Mouse (Mus musculus): ENCODE data around the gene 1700015F17Rik. TPM values are rescaled to one million over a fixed set of nuclear protein-coding genes. Genes with fewer than 3 reads are reported as not detected.

The 1700015F17Rik gene
- total RNA-seq, 2 experiments from 2014 or later = not detected

- no peak for DNase-seq
Observed at GRCm38 (mm10) chr5:5423081-5423480, 55.9 kb downstream of the 1700015F17Rik start.

- no peak for DNase-seq
Observed at GRCm38 (mm10) chr5:5421439-5421838, 57.5 kb downstream of the 1700015F17Rik start.

GRCm38 (mm10) chr5:5419992-5420455 is 58.9 kb downstream of the 1700015F17Rik start, which contains the start of gene Cdk14:
Cdk14 (minus strand) TSS chr5:5420312.
- peak; percentile 1 for DNase-seq

GRCm38 (mm10) chr5:5419253-5419652 is 59.7 kb downstream of the 1700015F17Rik start:
- no peak for DNase-seq

- DNase-seq = no peak
Observed at GRCm38 (mm10) chr5:5414835-5415234, 64.1 kb downstream of the 1700015F17Rik start.

GRCm38 (mm10) chr5:5411886-5412285 is 67.1 kb downstream of the 1700015F17Rik start:
- DNase-seq = no peak

GRCm38 (mm10) chr5:5401986-5402385 is 77.0 kb downstream of the 1700015F17Rik start:
- no peak for DNase-seq

- no peak for DNase-seq
Observed at GRCm38 (mm10) chr5:5392786-5393185, 86.2 kb downstream of the 1700015F17Rik start.

Other genes starting within 250 kb of the 1700015F17Rik start
- gene Cdk14, start 58.8 kb downstream of the 1700015F17Rik start, total RNA-seq (2021) = 10 to 100 TPM; 17.8 to 21.9 TPM
- 10 to 100 TPM; 23.6 to 25.3 TPM for gene Cldn12, start 35.8 kb upstream of the 1700015F17Rik start, total RNA-seq (2021)
- gene Gtpbp10, start 80.4 kb upstream of the 1700015F17Rik start, total RNA-seq (2021) = 10 to 100 TPM; 14.9 to 16.7 TPM
- under 1 TPM; 0.30 to 0.36 TPM for gene Gm8773, start 94.7 kb upstream of the 1700015F17Rik start, total RNA-seq (2021)
- 1 to 10 TPM; 2.6 to 5.0 TPM for gene Cfap69, start 185.1 kb upstream of the 1700015F17Rik start, total RNA-seq (2021)
- 10 to 100 TPM; 23.8 to 24.2 TPM for gene Steap2, start 215.4 kb upstream of the 1700015F17Rik start, total RNA-seq (2021)